Mouse (Mus musculus) E14TG2a.4 (cell line): ENCODE measurements around the gene Calr3.

Experiments
- CTCF ChIP-seq: conservative IDR thresholded peaks from 2 replicates; pipeline ENCODE4 v1.5.1; 2014; ENCODE audit warnings: low read length
- NANOG ChIP-seq: IDR thresholded peaks from 2 replicates; pipeline ENCODE4 v1.6.1; 2014; ENCODE audit warnings: borderline replicate concordance, low read length, mixed read lengths
- POU5F1 ChIP-seq: IDR thresholded peaks from 2 replicates; pipeline ENCODE4 v1.6.1; 2014; ENCODE audit warnings: low read length, borderline replicate concordance

GRCm38 (mm10) chr8:72415252-72415651, 28.4 kb downstream of the Calr3 start:
- no peak for TF ChIP-seq CTCF
- TF ChIP-seq POU5F1, result no peak
- no peak for TF ChIP-seq NANOG
